Mouse (Mus musculus) monocyte, adult 5-6 weeks (primary cell): ENCODE results near the gene Asb2. TPM values are rescaled to one million over a fixed set of nuclear protein-coding genes. Genes with fewer than 3 reads are reported as not detected.

ENCODE experiments used
- ATAC-seq: fragments of 153-309, 156-312 bp; replicated peaks from 2 replicates; pipeline ENCODE4 v1.8.0; 2017; ENCODE audit warnings: mild to moderate bottlenecking; ENCODE audit not compliant: low TSS enrichment, insufficient number of reproducible peaks, severe bottlenecking, poor library complexity, low FRiP score
- total RNA-seq: library from RNA; stranded (forward); fragments of 200-1000, 200-491, 200-594 nt; gene quantifications from 3 replicates; pipeline ENCODE4 v1.2.3, GENCODE M21; 2017

The Asb2 gene
- 0.96 to 4.0 TPM (median 1.2 TPM) in 3 replicates for total RNA-seq

- ATAC-seq, result no peak
Measured at GRCm38 (mm10) chr12:103355746-103356414, at the start of gene Asb2. TSS of gene Asb2 (minus strand) at chr12:103356001.

GRCm38 (mm10) chr12:103404131-103404530 is 48.3 kb upstream of the Asb2 start:
- ATAC-seq, result no peak

- ATAC-seq, result no peak
Measured at GRCm38 (mm10) chr12:103396751-103397150, 41.0 kb upstream of the Asb2 start.

GRCm38 (mm10) chr12:103395486-103396275 is 39.9 kb upstream of the Asb2 start:
- no peak for ATAC-seq

DNA sequence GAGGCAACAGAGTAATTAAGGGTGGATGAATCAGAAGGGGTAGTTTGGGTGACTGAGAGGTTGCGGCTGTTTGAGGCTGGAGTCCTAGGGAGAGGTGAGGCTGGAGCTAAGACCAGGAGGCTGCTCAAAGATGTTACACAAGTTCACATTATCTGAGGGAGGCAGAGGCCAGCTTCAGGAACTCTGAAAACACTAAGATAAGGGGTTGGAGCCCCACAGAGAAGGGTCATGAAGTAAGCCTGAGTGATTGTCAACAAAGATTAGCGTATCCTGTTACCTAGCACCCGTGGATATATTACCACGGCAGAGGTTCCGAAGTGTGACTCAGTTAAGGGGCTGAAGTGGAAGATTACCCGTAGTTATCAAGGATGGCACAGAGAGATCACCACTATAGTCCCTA is 37.7 kb upstream of the Asb2 start:
- ATAC-seq, result no peak

GRCm38 (mm10) chr12:103391098-103391497 is 35.3 kb upstream of the Asb2 start:
- no peak for ATAC-seq

DNA sequence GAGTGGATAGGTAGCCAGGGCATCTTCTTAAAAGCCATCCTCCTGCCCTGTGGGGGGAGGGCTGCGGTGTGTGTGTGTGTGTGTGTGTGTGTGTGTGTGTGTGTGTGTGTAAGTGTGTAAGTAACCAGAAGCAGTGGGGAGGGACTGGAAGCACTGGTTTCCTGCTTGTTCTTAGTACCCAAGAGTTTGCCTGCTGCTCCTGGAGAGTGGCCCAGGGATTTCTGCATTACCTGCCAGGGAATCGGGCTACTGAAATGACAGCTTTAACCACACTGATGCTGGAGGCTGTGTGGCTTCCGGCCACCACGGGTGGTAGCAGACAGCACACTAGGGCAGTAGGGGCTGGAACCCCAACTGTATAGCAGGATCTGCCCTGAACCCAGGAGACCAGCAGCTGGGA is 34.2 kb upstream of the Asb2 start:
- ATAC-seq, result no peak

DNA sequence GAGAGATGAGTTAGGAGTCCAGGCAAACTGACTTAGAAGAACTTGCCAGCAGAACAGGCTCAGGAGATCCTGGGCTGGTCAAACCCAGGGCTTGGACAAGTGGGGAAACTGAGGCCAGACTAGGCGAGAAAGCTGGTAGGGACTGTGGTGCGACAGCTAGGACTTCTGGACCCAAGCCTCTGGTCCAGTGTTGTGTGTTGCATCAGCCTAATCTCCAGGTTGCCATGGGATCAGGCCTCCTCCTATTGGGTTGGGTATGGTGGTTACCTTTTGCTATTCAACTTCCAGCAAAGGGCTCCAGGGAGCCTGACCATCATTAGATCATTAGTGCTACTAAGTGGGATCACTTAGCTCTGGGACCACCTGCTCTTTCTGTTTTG is 33.5 kb upstream of the Asb2 start:
- no peak for ATAC-seq

DNA sequence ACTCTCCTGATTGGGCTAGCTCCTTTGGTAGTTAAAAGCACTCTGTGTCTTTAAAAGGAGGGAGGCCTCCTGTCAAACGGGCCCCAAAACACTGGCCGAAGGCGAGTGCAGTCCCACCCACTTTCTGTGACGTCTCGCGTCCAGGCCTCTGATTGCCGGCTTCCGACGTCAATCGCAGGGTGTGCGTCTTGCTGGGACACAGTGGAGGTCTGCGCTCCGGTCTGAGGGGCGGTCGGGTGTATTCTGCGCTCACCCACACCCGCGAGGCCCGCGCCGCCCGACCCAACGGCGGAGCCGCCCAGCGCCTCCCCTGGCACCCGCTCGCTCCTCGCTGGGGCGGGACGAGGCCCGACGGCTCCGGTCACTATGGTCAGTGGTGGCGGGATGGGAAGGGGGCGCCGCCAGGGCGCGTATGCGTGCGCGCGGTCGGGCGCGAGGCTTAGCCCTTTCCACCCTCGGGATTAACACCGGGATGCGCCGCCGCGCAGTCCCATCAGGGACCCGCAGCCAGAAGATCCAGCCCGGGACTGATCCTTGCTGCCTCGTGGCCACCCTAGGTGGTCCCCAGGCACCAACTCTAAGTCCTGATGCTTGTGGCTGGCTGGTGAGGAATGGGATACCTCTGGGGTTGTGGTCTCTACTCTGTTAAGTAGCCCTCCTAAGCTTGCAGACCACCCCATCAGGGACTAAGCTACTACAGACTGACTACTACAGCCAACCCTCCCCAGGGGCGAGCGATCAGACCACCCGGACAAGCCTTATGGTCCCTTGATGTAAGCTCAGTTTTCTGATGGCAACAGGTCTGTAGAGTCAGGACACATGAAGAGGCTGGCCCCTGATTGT is 32.9 kb upstream of the Asb2 start, which contains the start of gene Otub2:
Gene Otub2 (plus strand): TSS at position 178 of the 843 bp plus-strand sequence.
- ATAC-seq, result peak; percentile 90

- ATAC-seq, result no peak
Measured at GRCm38 (mm10) chr12:103380226-103380625, 24.4 kb upstream of the Asb2 start.

DNA sequence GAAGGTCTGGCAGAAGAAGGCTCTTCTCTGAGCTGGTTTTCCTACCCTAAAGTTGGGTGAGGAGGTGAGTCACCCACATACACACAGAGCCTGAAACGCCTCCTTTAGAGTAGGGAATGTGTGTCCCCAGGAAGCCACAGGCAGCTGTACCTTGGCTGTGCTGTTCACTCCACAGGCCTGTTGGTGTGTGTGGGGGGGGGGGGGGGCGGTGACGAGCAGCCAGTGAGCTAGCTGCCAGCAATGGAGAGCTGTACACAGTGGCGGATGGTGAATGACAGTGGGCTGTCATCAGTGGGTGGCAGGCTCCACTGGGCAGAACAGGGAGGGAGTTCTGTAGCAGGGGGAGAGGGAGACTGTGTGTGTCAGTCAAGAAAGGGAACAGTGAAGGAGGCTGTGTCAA is 21.0 kb upstream of the Asb2 start:
- no peak for ATAC-seq

- ATAC-seq, result no peak
Measured at GRCm38 (mm10) chr12:103376124-103376523, 20.3 kb upstream of the Asb2 start.

DNA sequence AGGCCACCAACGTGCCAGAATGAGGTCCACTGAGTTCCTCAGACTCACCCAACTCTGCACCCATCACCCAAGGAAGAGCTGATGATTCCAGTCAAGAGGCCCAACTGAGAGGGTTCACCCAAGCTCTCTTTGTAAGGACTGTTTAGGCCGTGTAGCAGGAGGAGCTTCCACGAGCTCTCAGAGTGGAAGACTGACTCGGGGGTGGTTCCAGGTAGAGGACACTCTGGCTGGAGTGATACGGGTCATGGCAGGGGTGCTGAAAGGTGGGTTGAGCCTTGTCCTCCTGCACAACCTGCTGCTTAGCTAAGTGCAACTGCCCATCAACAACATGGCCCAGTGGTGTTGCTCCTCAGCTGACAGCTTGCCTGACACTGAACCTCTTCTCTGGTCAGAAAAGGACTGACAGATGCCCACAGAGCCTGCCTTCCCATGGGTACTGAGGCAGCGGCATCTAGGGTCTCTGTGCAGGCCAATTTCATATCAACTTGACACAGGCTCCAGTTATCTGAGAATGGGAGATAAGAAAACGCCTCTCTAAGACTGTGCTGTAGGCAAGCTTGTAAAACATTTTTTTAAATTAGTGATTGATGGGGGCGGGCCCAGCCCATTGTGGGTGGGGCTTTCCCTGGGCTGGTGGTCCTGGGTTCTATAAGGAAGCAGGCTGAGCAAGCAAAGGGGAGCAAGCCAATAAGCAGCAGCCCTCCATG is 17.9 kb upstream of the Asb2 start:
- no peak for ATAC-seq

DNA sequence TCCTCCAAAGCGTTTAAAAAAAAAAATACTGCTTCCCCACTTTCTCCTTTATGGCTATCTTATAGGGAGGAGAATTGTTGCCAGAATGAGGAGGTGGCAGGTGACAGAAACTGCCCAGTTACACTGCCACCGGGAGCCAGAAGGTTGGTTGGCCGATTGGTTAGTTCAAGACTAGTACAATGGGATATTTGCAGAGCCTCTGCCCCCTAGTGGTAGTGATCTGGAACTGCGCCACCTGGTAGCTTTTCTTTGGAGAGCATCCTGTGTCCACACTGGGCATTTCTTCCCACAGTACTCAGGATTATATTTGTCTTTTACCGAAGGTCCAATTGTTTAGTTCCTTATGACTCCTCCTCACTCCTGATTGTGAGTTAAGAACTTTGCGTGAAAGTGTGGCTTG is 15.9 kb upstream of the Asb2 start:
- ATAC-seq, result no peak

DNA sequence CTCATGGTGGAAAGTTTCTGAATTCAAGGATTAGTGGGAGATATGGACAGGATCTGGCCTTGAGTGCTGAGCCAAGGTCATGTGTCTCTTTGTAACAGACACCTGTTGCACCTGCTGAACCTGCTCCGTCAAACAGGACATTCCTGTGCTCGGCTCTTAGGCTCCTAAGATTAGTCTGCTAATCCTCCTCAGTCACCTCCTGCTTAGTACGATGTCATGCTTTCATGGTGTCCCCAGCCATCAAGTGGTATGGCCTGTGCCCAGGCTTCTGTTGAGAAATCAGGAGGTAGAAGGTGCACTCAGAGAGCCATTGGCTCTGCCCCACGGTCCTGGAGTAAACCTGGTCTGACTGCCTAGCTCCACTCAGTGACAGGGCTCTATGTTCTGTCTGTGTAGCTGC is 15.1 kb upstream of the Asb2 start:
- no peak for ATAC-seq

GRCm38 (mm10) chr12:103368777-103369176 is 13.0 kb upstream of the Asb2 start:
- ATAC-seq, result no peak

GRCm38 (mm10) chr12:103368326-103368669 is 12.5 kb upstream of the Asb2 start:
- ATAC-seq, result no peak

DNA sequence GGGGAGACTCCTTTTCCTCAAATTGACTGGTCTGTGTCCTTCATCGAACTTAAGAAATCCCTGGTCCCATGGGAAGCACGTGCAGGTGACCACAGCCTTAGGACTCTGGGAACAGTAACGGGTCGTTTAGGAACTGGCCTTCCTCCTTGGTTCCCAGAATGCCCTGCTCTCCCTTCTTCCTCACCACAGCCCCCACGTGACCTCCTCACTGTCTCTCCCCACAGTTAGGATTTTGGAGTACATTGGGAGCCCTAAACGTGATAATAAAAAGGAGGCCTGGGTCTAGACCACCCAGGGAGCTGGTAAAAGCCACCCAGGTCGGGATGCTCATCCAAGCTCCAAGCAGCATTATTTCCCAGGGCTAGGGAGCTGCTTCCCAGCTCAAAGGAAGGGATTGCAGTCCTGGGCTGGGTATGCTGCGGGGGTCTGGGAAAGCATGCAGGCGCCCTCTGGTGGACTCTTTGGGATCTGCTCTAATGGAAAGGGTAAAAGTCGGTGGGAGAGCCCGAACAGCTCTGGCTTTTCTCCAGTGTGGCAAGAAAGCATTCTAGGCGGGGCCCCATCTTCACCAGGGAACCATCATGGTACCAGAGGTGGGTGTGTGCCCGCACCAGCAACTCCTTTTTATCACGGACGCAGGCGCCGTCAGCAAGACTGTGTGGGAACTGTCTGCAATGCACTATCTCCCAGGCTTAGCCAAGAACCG is 12.0 kb upstream of the Asb2 start:
- no peak for ATAC-seq
